Mouse (Mus musculus) lung, postnatal 0 days (tissue): ENCODE data around the gene Oxct2a. TPM values are rescaled to one million over a fixed set of nuclear protein-coding genes. Genes with fewer than 3 reads are reported as not detected.
A peak's percentile ranks its signal among the peaks of the same experiment; 100 is the strongest.
"Not testable (repeated sequence)": the region's sequence is repeated elsewhere in the genome, so short reads cannot be mapped to it uniquely, and the experiment has no call there.

Source experiments
- ATAC-seq: fragments of 200-750 bp; cut with Nextera tagmentation; 2 replicates; pipeline ENCODE4 v1.8.0; 2017; ENCODE audit warnings: moderate library complexity
- DNase-seq: peaks from one replicate; pipeline ENCODE4 v3.0.0-alpha.2; 2016; ENCODE audit warnings: low spot score
- H3K27ac ChIP-seq: fragments of 300-500 bp; sonication (generic); 2 replicates; pipeline ENCODE4 v1.5.1; 2014; ENCODE audit warnings: antibody characterized with exemption, mild to moderate bottlenecking, low read length, mixed read lengths
- H3K27me3 ChIP-seq: fragments of 300-500 bp; sonication (generic); replicated peaks from 2 replicates; pipeline ENCODE4 v1.6.1; 2014; ENCODE audit warnings: low read length, mixed read lengths; ENCODE audit not compliant: insufficient read depth
- H3K36me3 ChIP-seq: fragments of 300-500 bp; sonication (generic); 2 replicates; pipeline ENCODE4 v1.6.1; 2014; ENCODE audit warnings: low read length, mixed read lengths; ENCODE audit not compliant: insufficient read depth
- H3K4me1 ChIP-seq: fragments of 300-500 bp; sonication (generic); 2 replicates; pipeline ENCODE4 v1.6.1; 2014; ENCODE audit warnings: antibody characterized with exemption, low read depth, low read length, mixed read lengths; ENCODE audit not compliant: insufficient read depth
- H3K4me2 ChIP-seq: fragments of 300-500 bp; sonication (generic); replicated peaks from 2 replicates; pipeline ENCODE4 v1.6.1; 2014; ENCODE audit warnings: low read depth, mild to moderate bottlenecking, low read length, moderate library complexity, mixed read lengths
- H3K4me3 ChIP-seq: fragments of 300-500 bp; sonication (generic); 2 replicates; pipeline ENCODE4 v1.5.1; 2014; ENCODE audit warnings: low read depth, low read length
- H3K9ac ChIP-seq: fragments of 300-500 bp; sonication (generic); replicated peaks from 2 replicates; pipeline ENCODE4 v1.6.1; 2014; ENCODE audit warnings: low read depth, mild to moderate bottlenecking
- H3K9me3 ChIP-seq: fragments of 300-500 bp; sonication (generic); 2 replicates; pipeline ENCODE4 v1.6.1; 2016; ENCODE audit warnings: low read length, mixed read lengths
- CTCF ChIP-seq: IDR thresholded peaks from 2 replicates; pipeline ENCODE4 v1.5.1; 2016; ENCODE audit warnings: antibody characterized with exemption, mild to moderate bottlenecking
- EP300 ChIP-seq: IDR thresholded peaks from 2 replicates; pipeline ENCODE4 v1.6.1; 2016; ENCODE audit warnings: antibody characterized with exemption, mild to moderate bottlenecking, control low read depth
- WGBS: fragments of 180-500 bp; shearing (Covaris S2); extraction: QIAGEN DNeasy Blood & Tissue Kit; methylation state at CpG from one replicate; pipeline ENCODE4 v1.1.7; 2014; 5-methylcytosine and 5-hydroxymethylcytosine counted together
- polyA plus RNA-seq: library from polyadenylated mRNA; unstranded; fragments of >200 nt; fragmentation: Nextera tagmentation; extraction: Ambion mirVana; gene quantifications from 2 replicates; pipeline ENCODE4 v1.2.1, GENCODE M21; 2015

Oxct2a gene
- polyA plus RNA-seq, 1 experiment from 2014 or later = not detected

- Histone ChIP-seq H3K9ac (no peak overlapping the region), H3K9me3 (no peaks in the 10 kb centered on the region), H3K4me1 (no peaks in the 10 kb centered on the region), H3K4me3 (no peak overlapping the region), H3K4me2 (no peak overlapping the region), H3K27me3 (no peaks in the 10 kb centered on the region), H3K36me3 (no peaks in the 10 kb centered on the region), H3K27ac (no peak overlapping the region)
- WGBS = 48% methylated on average over 3 of the region's 3 CpGs
- ATAC-seq = no peak
- no peak for DNase-seq
- TF ChIP-seq CTCF (no peak), EP300 (no peak)
These were observed 10.7 kb upstream of the Oxct2a start for GRCm38 (mm10) chr4:123334177-123334576.

- Histone ChIP-seq H3K27me3 (no peaks in the 10 kb centered on the region), H3K4me2 (no peak overlapping the region), H3K9me3 (no peaks in the 10 kb centered on the region), H3K9ac (no peak overlapping the region), H3K27ac (no peak overlapping the region), H3K4me1 (no peaks in the 10 kb centered on the region), H3K36me3 (no peaks in the 10 kb centered on the region), H3K4me3 (no peak overlapping the region)
- ATAC-seq = no peak
- TF ChIP-seq CTCF (no peak), EP300 (no peak)
- DNase-seq = no peak
- 98% methylated on average over 4 of the region's 4 CpGs for WGBS
These were observed 9.7 kb upstream of the Oxct2a start for GRCm38 (mm10) chr4:123333151-123333550.

- 73% methylated on average over 1 of the region's 1 CpGs for WGBS
- H3K9ac ChIP-seq, H3K4me1 ChIP-seq, H3K9me3 ChIP-seq, H3K4me2 ChIP-seq, H3K27ac ChIP-seq, ATAC-seq, H3K36me3 ChIP-seq, H3K4me3 ChIP-seq, DNase-seq, H3K27me3 ChIP-seq: not testable (repeated sequence)
These were observed 8.5 kb upstream of the Oxct2a start for GRCm38 (mm10) chr4:123331961-123332360.

- H3K9me3 ChIP-seq = no peaks in the 10 kb centered on the region
- H3K4me2 ChIP-seq = no peak overlapping the region
- H3K36me3 ChIP-seq = no peaks in the 10 kb centered on the region
- no peaks in the 10 kb centered on the region for H3K27me3 ChIP-seq
- DNase-seq (no peak), ATAC-seq (no peak)
- no peaks in the 10 kb centered on the region for H3K4me1 ChIP-seq
- TF ChIP-seq EP300 (no peak), CTCF (no peak)
- H3K9ac ChIP-seq = no peak overlapping the region
- H3K4me3 ChIP-seq = no peak overlapping the region
- 69% methylated on average over 4 of the region's 5 CpGs for WGBS
- no peak overlapping the region for H3K27ac ChIP-seq
These were observed 7.9 kb upstream of the Oxct2a start for GRCm38 (mm10) chr4:123331326-123331725.

GRCm38 (mm10) chr4:123328946-123329345, 5.5 kb upstream of the Oxct2a start:
- ATAC-seq = no peak
- WGBS = 58% methylated on average over 6 of the region's 6 CpGs
- H3K4me1 ChIP-seq = no peaks in the 10 kb centered on the region

GRCm38 (mm10) chr4:123327630-123328029, 4.2 kb upstream of the Oxct2a start:
- Histone ChIP-seq H3K4me3 (no peak overlapping the region), H3K36me3 (no peaks in the 10 kb centered on the region), H3K9ac (no peak overlapping the region), H3K4me2 (no peak overlapping the region), H3K9me3 (no peaks in the 10 kb centered on the region), H3K27me3 (no peaks in the 10 kb centered on the region; the same call in 1 of the 2 replicates), H3K4me1 (no peaks in the 10 kb centered on the region), H3K27ac (no peak overlapping the region)
- ATAC-seq (no peak), DNase-seq (no peak)
- TF ChIP-seq CTCF (no peak), EP300 (no peak)
- 54% methylated on average over 3 of the region's 3 CpGs for WGBS

More at GRCm38 (mm10) chr4:123328946-123329345, 5.5 kb upstream of the Oxct2a start:
- Histone ChIP-seq H3K9me3 (no peaks in the 10 kb centered on the region), H3K9ac (no peak overlapping the region), H3K4me2 (no peak overlapping the region), H3K27ac (no peak overlapping the region), H3K4me3 (no peak overlapping the region), H3K27me3 (no peaks in the 10 kb centered on the region), H3K36me3 (no peaks in the 10 kb centered on the region)
- no peak for DNase-seq
- no peak for TF ChIP-seq CTCF
- TF ChIP-seq EP300 = no peak

- no peaks in the 10 kb centered on the region; the same call in 1 of the 2 replicates for H3K27me3 ChIP-seq
- no peaks in the 10 kb centered on the region for H3K36me3 ChIP-seq
- H3K4me2 ChIP-seq = no peak overlapping the region
- H3K9me3 ChIP-seq = no peaks in the 10 kb centered on the region
- H3K9ac ChIP-seq = no peak overlapping the region
- ATAC-seq (no peak), DNase-seq (no peak)
- no peak for TF ChIP-seq CTCF
- no peak for TF ChIP-seq EP300
- H3K4me3 ChIP-seq = no peak overlapping the region
- H3K27ac ChIP-seq = no peak overlapping the region
- H3K4me1 ChIP-seq = no peaks in the 10 kb centered on the region
- 62% methylated on average over 3 of the region's 3 CpGs for WGBS
These were observed 2.7 kb upstream of the Oxct2a start for GRCm38 (mm10) chr4:123326087-123326486.

- not testable (repeated sequence) for H3K27ac ChIP-seq, H3K9me3 ChIP-seq, H3K27me3 ChIP-seq, H3K4me1 ChIP-seq, DNase-seq, H3K4me3 ChIP-seq, H3K36me3 ChIP-seq, H3K9ac ChIP-seq, H3K4me2 ChIP-seq
- 25% methylated on average over 14 of the region's 38 CpGs for WGBS
- peak; percentile 37; the same call in 1 of the 2 replicates for ATAC-seq
These were observed 524 bp downstream of the Oxct2a start for GRCm38 (mm10) chr4:123322910-123323309.
